33 mouse cellular contexts compared by ENCODE assay signal in genomic region chr2:160302013-160302412, GRCm38 (mm10). TPM values are rescaled to one million over a fixed set of nuclear protein-coding genes. Genes with fewer than 3 reads are reported as not detected.
"Had no signal": no experiment of that assay in that cellular context is flagged by ENCODE, and none has a peak within 500 bp of the region (broad histone marks: within the 10 kb centered on the region; RNA-seq: fewer than 3 reads in every experiment).

No protein-coding gene starts in this region.

- H3K4me2 ChIP-seq: embryonic facial prominence, embryonic 12.5 days; embryonic facial prominence, embryonic 13.5 days; embryonic facial prominence, embryonic 15.5 days; forebrain, embryonic 12.5 days; forebrain, embryonic 13.5 days; forebrain, embryonic 15.5 days; heart, embryonic 11.5 days had no signal

- H3K36me3 ChIP-seq: embryonic facial prominence, embryonic 10.5 days; embryonic facial prominence, embryonic 12.5 days; embryonic facial prominence, embryonic 13.5 days; embryonic facial prominence, embryonic 15.5 days; forebrain, embryonic 10.5 days; forebrain, embryonic 12.5 days; forebrain, embryonic 15.5 days; heart, embryonic 10.5 days had no signal

- H3K9me3 ChIP-seq: embryonic facial prominence, embryonic 10.5 days; embryonic facial prominence, embryonic 12.5 days; embryonic facial prominence, embryonic 13.5 days; embryonic facial prominence, embryonic 15.5 days; forebrain, embryonic 10.5 days; forebrain, embryonic 12.5 days; forebrain, embryonic 13.5 days; forebrain, embryonic 15.5 days; heart, embryonic 10.5 days had no signal

- DNase-seq: cerebellum, adult 9-10 months; cerebellum, adult 9-11 months; cerebellum, postnatal 10 days; cerebellum, postnatal 14 days; cerebellum, postnatal 25 days; cerebellum, postnatal 36 days; embryo, embryonic 11 days; forebrain, postnatal 0 days; gastrocnemius, adult 2 months; gastrocnemius, postnatal 10 days; gastrocnemius, postnatal 14 days; gastrocnemius, postnatal 25 days; gastrocnemius, postnatal 36 days; heart, adult 18-20 months; heart, adult 2 months had no signal

- H3K27me3 ChIP-seq: embryonic facial prominence, embryonic 12.5 days; embryonic facial prominence, embryonic 13.5 days; embryonic facial prominence, embryonic 15.5 days; forebrain, embryonic 12.5 days; forebrain, embryonic 13.5 days; forebrain, embryonic 15.5 days had no signal

- H3K4me3 ChIP-seq: embryonic facial prominence, embryonic 10.5 days; embryonic facial prominence, embryonic 12.5 days; embryonic facial prominence, embryonic 13.5 days; embryonic facial prominence, embryonic 15.5 days; erythroblast, embryonic 14.5 days; forebrain, embryonic 10.5 days; forebrain, embryonic 12.5 days; forebrain, embryonic 13.5 days; forebrain, embryonic 15.5 days; gastrocnemius, adult 2 months; heart, adult 2 months; heart, embryonic 10.5 days had no signal

- H3K9ac ChIP-seq: embryonic facial prominence, embryonic 12.5 days; embryonic facial prominence, embryonic 13.5 days; embryonic facial prominence, embryonic 15.5 days; forebrain, embryonic 12.5 days; forebrain, embryonic 13.5 days; forebrain, embryonic 15.5 days; forebrain, postnatal 0 days had no signal

- H3K27ac ChIP-seq: embryonic facial prominence, embryonic 10.5 days; embryonic facial prominence, embryonic 12.5 days; embryonic facial prominence, embryonic 13.5 days; embryonic facial prominence, embryonic 15.5 days; forebrain, embryonic 10.5 days; forebrain, embryonic 12.5 days; forebrain, embryonic 13.5 days; forebrain, embryonic 15.5 days; gastrocnemius, adult 2 months; heart, adult 2 months; heart, embryonic 10.5 days had no signal

- H3K4me1 ChIP-seq: embryonic facial prominence, embryonic 10.5 days; embryonic facial prominence, embryonic 12.5 days; embryonic facial prominence, embryonic 13.5 days; embryonic facial prominence, embryonic 15.5 days; forebrain, embryonic 10.5 days; forebrain, embryonic 12.5 days; forebrain, embryonic 13.5 days; forebrain, embryonic 15.5 days; heart, embryonic 10.5 days had no signal

RNA-seq across cellular contexts. Expression of gene Gm826, which starts 31.9 kb away (rescaled TPM):
- total RNA-seq: common myeloid progenitor, adult 5-6 weeks; forebrain, postnatal 0 days; granulocyte monocyte progenitor cell, adult 5-6 weeks had no signal
- polyA plus RNA-seq: embryonic facial prominence, embryonic 11.5 days; embryonic facial prominence, embryonic 12.5 days; embryonic facial prominence, embryonic 13.5 days; erythroblast, embryonic 14.5 days; forebrain, embryonic 10.5 days; forebrain, embryonic 11.5 days; forebrain, embryonic 13.5 days; forebrain, embryonic 14.5 days; forebrain, embryonic 16.5 days; gonadal fat pad, adult 2 months had no signal
